ENCODE assay signal across 8 mouse cellular contexts in the genomic region with DNA sequence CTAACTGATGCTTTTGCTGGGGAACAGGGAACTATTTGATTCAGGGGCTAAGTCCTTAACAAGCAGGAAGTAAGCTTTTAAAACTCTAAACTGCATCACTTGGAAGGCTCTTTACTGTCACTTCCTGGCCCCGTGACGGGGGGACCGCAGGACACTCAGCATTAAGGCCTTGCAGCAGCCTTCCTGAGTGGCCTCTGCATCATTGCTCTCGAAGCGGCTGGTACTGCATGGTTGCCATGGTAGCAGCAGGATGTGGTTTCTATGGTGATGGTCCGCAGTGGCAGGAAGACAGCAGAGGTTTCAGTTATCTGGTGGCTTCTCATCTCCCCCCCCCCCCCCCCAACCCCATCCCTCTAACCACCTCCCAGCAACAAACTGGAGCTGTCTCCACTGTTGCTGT.
DNase-seq lines count a peak whose midpoint lies in the region; ATAC-seq and TF ChIP-seq lines count a peak whose summit lies in the region.

No protein-coding gene starts in this region.

- H3K4me3 ChIP-seq in lung, postnatal 0 days (ENCODE audit: low read depth, low read length) = no peak overlapping the region
- peak overlapping the region; percentile 9; the same call in 1 of the 2 replicates for H3K4me3 ChIP-seq in hindbrain, embryonic 13.5 days
- no peak overlapping the region for H3K4me3 ChIP-seq in limb, embryonic 10.5 days

- peak; percentile 53 for DNase-seq in lung, postnatal 36 days
- DNase-seq in lung, postnatal 0 days (ENCODE audit: low spot score) = no peak
- DNase-seq in limb, embryonic 10.5 days (ENCODE audit: low spot score) = no peak
- DNase-seq in right cerebral cortex, postnatal 14 days = peak; percentile 52
- no peak for DNase-seq in ovary, postnatal 36 days (ENCODE audit: low spot score)
- DNase-seq in yolk sac, embryonic 10.5 days (ENCODE audit: low spot score) = no peak
- no peak for DNase-seq in lung, postnatal 14 days

- H3K9ac ChIP-seq in lung, postnatal 0 days (replicated peaks; ENCODE audit: low read depth) = no peak overlapping the region
- peak overlapping the region; percentile 63 for H3K9ac ChIP-seq in hindbrain, embryonic 13.5 days

- no peak overlapping the region for H3K4me2 ChIP-seq in lung, postnatal 0 days (replicated peaks; ENCODE audit: low read depth, low read length)
- H3K4me2 ChIP-seq in hindbrain, embryonic 13.5 days = peak overlapping the region; percentile 44

- no peak for TF ChIP-seq CTCF in lung, postnatal 0 days (IDR thresholded peaks at IDR 0.05)

- no peak for ATAC-seq in lung, postnatal 0 days
- ATAC-seq in hindbrain, embryonic 13.5 days (ENCODE audit: low FRiP score) = peak; percentile 89

- WGBS in lung, postnatal 0 days = 52% methylated on average over 6 of the region's 6 CpGs
- WGBS in hindbrain, embryonic 13.5 days = 7% methylated on average over 6 of the region's 6 CpGs
- WGBS in limb, embryonic 10.5 days = 67% methylated on average over 6 of the region's 6 CpGs

- no peaks in the 10 kb centered on the region for H3K36me3 ChIP-seq in lung, postnatal 0 days (ENCODE audit: insufficient read depth, low read length)
- H3K36me3 ChIP-seq in hindbrain, embryonic 13.5 days = no peaks in the 10 kb centered on the region; the same call in 1 of the 2 replicates
- 0 out of 2 replicates have a peak, but pooled peaks cover 8% of the 10 kb centered on the region for H3K36me3 ChIP-seq in limb, embryonic 10.5 days

- H3K4me1 ChIP-seq in lung, postnatal 0 days (ENCODE audit: insufficient read depth, low read depth, low read length) = peaks cover 8% of the 10 kb centered on the region; the same call in 1 of the 2 replicates
- H3K4me1 ChIP-seq in hindbrain, embryonic 13.5 days (replicated peaks) = peaks cover 84% of the 10 kb centered on the region
- H3K4me1 ChIP-seq in limb, embryonic 10.5 days = peaks cover 42% of the 10 kb centered on the region

- H3K27me3 ChIP-seq in lung, postnatal 0 days (replicated peaks; ENCODE audit: insufficient read depth, low read length) = no peaks in the 10 kb centered on the region
- H3K27me3 ChIP-seq in hindbrain, embryonic 13.5 days = no peaks in the 10 kb centered on the region
- no peaks in the 10 kb centered on the region for H3K27me3 ChIP-seq in limb, embryonic 10.5 days (ENCODE audit: low read depth, poor library complexity, severe bottlenecking)

- H3K27ac ChIP-seq in lung, postnatal 0 days (ENCODE audit: low read length) = no peak overlapping the region
- peak overlapping the region; percentile 93 for H3K27ac ChIP-seq in hindbrain, embryonic 13.5 days
- 0 out of 2 replicates have a peak overlapping the region, but pooled peaks have one; percentile 23 for H3K27ac ChIP-seq in limb, embryonic 10.5 days

- no peaks in the 10 kb centered on the region for H3K9me3 ChIP-seq in lung, postnatal 0 days (ENCODE audit: low read length)
- no peaks in the 10 kb centered on the region for H3K9me3 ChIP-seq in hindbrain, embryonic 13.5 days
- H3K9me3 ChIP-seq in limb, embryonic 10.5 days (replicated peaks) = no peaks in the 10 kb centered on the region

- TF ChIP-seq EP300 in lung, postnatal 0 days (IDR thresholded peaks at IDR 0.05) = no peak

Comparison
In these comparisons a context has a peak if more than half of its experiments do, and no peak if none do; other contexts are left out.
1. DNase-seq: peak in lung, postnatal 36 days (single experiment) and right cerebral cortex, postnatal 14 days (single experiment); none in lung, postnatal 0 days (single experiment), limb, embryonic 10.5 days (single experiment), ovary, postnatal 36 days (single experiment), yolk sac, embryonic 10.5 days (single experiment) and lung, postnatal 14 days (single experiment).